Mouse (Mus musculus): ENCODE results near the gene Avil. TPM values are rescaled to one million over a fixed set of nuclear protein-coding genes. Genes with fewer than 3 reads are reported as not detected.
A peak's percentile ranks its signal among the peaks of the same experiment; 100 is the strongest.

Avil gene
- total and polyA plus RNA-seq, 3 experiments: 2.7 to 20.0 (median 8.2) TPM

- H3K36me3 ChIP-seq (replicated peaks in 1 of 2; ENCODE audit: control insufficient read depth in 1 of 2, insufficient read depth in 1 of 2, low read length in 1 of 2): no peaks in the 10 kb centered on the region
- no peak for DNase-seq (ENCODE audit: extremely low read depth)
Observed at GRCm38 (mm10) chr10:126957359-126958107, 43.0 kb upstream of the Avil start.

GRCm38 (mm10) chr10:126960496-126960895 lies 40.0 kb upstream of the Avil start:
- peaks cover 15 to 25% of the 10 kb centered on the region in 2 experiments for H3K4me1 ChIP-seq (ENCODE audit: control insufficient read depth in 1 of 2, insufficient read depth in 2 of 2)
- no peak overlapping the region for H3K9ac ChIP-seq (ENCODE audit: insufficient read depth, low read depth)
- no peak overlapping the region for H3K27ac ChIP-seq (ENCODE audit: insufficient read depth, low read depth)
- in situ Hi-C loops (cut with MboI; ENCODE audit: low pct_ligation_motif_present, low pct_unique_long_range_greater_than_20kb, low sequenced_read_pairs): no loop called here
- no peaks in the 10 kb centered on the region for H3K79me2 ChIP-seq (replicated peaks; ENCODE audit: control insufficient read depth, extremely low read depth, insufficient read depth, poor library complexity, severe bottlenecking)
- peak overlapping the region in 1 of 3 experiments; percentile 1 for H3K4me3 ChIP-seq (replicated peaks in 1 of 3; ENCODE audit: low read depth in 2 of 3, low read length in 2 of 3, poor library complexity in 1 of 3)
- H3K4me2 ChIP-seq (ENCODE audit: insufficient read depth, low read depth, poor library complexity, severe bottlenecking): peak overlapping the region; percentile 24; the same call in 1 of the 2 replicates
- H3K27me3 ChIP-seq (replicated peaks): peaks cover 18% of the 10 kb centered on the region
- H3K36me3 ChIP-seq (replicated peaks in 1 of 2; ENCODE audit: control insufficient read depth in 1 of 2, insufficient read depth in 1 of 2, low read length in 1 of 2): no peaks in the 10 kb centered on the region
- dilution Hi-C loops (cut with MboI; ENCODE audit: extremely low pct_ligation_motif_present, extremely low pct_unique_long_range_greater_than_20kb, low sequenced_read_pairs): no loop called here
- TF ChIP-seq IRF4 (IDR thresholded peaks at IDR 0.05; ENCODE audit: low read depth, low read length): peak; percentile 66
- peak; percentile 57 for TF ChIP-seq EP300 (IDR thresholded peaks at IDR 0.05; ENCODE audit: low read length)
- no peak for TF ChIP-seq HCFC1 (IDR thresholded peaks at IDR 0.05; ENCODE audit: low read depth, low read length)
- TF ChIP-seq USF2 (conservative IDR thresholded peaks at IDR 0.05; ENCODE audit: low read depth, low read length): no peak
- TF ChIP-seq MAX (IDR thresholded peaks at IDR 0.05; ENCODE audit: low read length): no peak
- TF ChIP-seq ZMIZ1 (IDR thresholded peaks at IDR 0.05; ENCODE audit: low read depth, low read length): no peak
- TF ChIP-seq SMC3 (IDR thresholded peaks at IDR 0.05; ENCODE audit: low read depth, low read length): no peak
- TF ChIP-seq RCOR1 (conservative IDR thresholded peaks at IDR 0.05; ENCODE audit: low read depth, low read length): no peak
- no peak for TF ChIP-seq ZKSCAN1 (IDR thresholded peaks at IDR 0.05; ENCODE audit: borderline replicate concordance, low read depth, low read length)
- TF ChIP-seq CHD1 (IDR thresholded peaks at IDR 0.05; ENCODE audit: low read depth, low read length): no peak
- H3K9me3 ChIP-seq (replicated peaks; ENCODE audit: low read length): peaks cover 4% of the 10 kb centered on the region
- DNase-seq (ENCODE audit: extremely low read depth): peak; percentile 17

More at GRCm38 (mm10) chr10:126957359-126958107, 43.0 kb upstream of the Avil start:
- H3K79me2 ChIP-seq (replicated peaks; ENCODE audit: control insufficient read depth, extremely low read depth, insufficient read depth, poor library complexity, severe bottlenecking): no peaks in the 10 kb centered on the region
- no peak overlapping the region for H3K4me3 ChIP-seq (replicated peaks in 1 of 3; ENCODE audit: low read depth in 2 of 3, low read length in 2 of 3, poor library complexity in 1 of 3)
- TF ChIP-seq MAZ (IDR thresholded peaks at IDR 0.05; ENCODE audit: low read depth, low read length) (no peak), MEF2A (IDR thresholded peaks at IDR 0.05; ENCODE audit: borderline replicate concordance, low read depth, low read length) (no peak), E2F4 (IDR thresholded peaks at IDR 0.05; ENCODE audit: insufficient replicate concordance, low read depth, low read length) (no peak), GABPA (IDR thresholded peaks at IDR 0.05; ENCODE audit: insufficient replicate concordance, low read depth, low read length) (no peak), SIN3A (IDR thresholded peaks at IDR 0.05; ENCODE audit: low read length) (no peak), PAX5 (IDR thresholded peaks at IDR 0.05; ENCODE audit: low read length) (no peak), CHD1 (IDR thresholded peaks at IDR 0.05; ENCODE audit: low read depth, low read length) (no peak), SMC3 (IDR thresholded peaks at IDR 0.05; ENCODE audit: low read depth, low read length) (no peak), JUND (conservative IDR thresholded peaks at IDR 0.05; ENCODE audit: low read depth, low read length) (no peak), ELF1 (IDR thresholded peaks at IDR 0.05; ENCODE audit: low read depth, low read length) (no peak), MXI1 (IDR thresholded peaks at IDR 0.05; ENCODE audit: low read depth, low read length) (no peak), IRF4 (IDR thresholded peaks at IDR 0.05; ENCODE audit: low read depth, low read length) (no peak), ETS1 (conservative IDR thresholded peaks at IDR 0.05; ENCODE audit: low read depth, low read length) (no peak), NELFE (IDR thresholded peaks at IDR 0.05; ENCODE audit: low read depth, low read length) (no peak), ZNF384 (IDR thresholded peaks at IDR 0.05; ENCODE audit: low read depth, low read length) (no peak), POLR2A (IDR thresholded peaks at IDR 0.05; ENCODE audit: low read depth, low read length) (no peak), BHLHE40 (IDR thresholded peaks at IDR 0.05; ENCODE audit: low read depth, low read length) (no peak)
- H3K9me3 ChIP-seq (replicated peaks; ENCODE audit: low read length): peaks cover 6% of the 10 kb centered on the region
- dilution Hi-C loops (cut with MboI; ENCODE audit: extremely low pct_ligation_motif_present, extremely low pct_unique_long_range_greater_than_20kb, low sequenced_read_pairs) (no loop called here), in situ Hi-C loops (cut with MboI; ENCODE audit: low pct_ligation_motif_present, low pct_unique_long_range_greater_than_20kb, low sequenced_read_pairs) (no loop called here)
- no peak overlapping the region for H3K9ac ChIP-seq (ENCODE audit: insufficient read depth, low read depth)
- no peak overlapping the region for H3K27ac ChIP-seq (ENCODE audit: insufficient read depth, low read depth)
- peaks cover 12 to 21% of the 10 kb centered on the region in 2 experiments for H3K4me1 ChIP-seq (ENCODE audit: control insufficient read depth in 1 of 2, insufficient read depth in 2 of 2)
- H3K4me2 ChIP-seq (ENCODE audit: insufficient read depth, low read depth, poor library complexity, severe bottlenecking): no peak overlapping the region
- peaks cover 17% of the 10 kb centered on the region for H3K27me3 ChIP-seq (replicated peaks)
